Mouse (Mus musculus) CH12.LX (cell line): Measurements from ENCODE around the gene March6. TPM values are rescaled to one million over a fixed set of nuclear protein-coding genes. Genes with fewer than 3 reads are reported as not detected.

Source experiments
- DNase-seq: peaks from one replicate; pipeline ENCODE4 v3.0.0-alpha.2; 2013; ENCODE audit errors: extremely low read depth
- H3K27ac ChIP-seq: 2 replicates; pipeline ENCODE4 v1.5.1; 2012; ENCODE audit warnings: low read depth, mild to moderate bottlenecking, control low read depth, moderate library complexity; ENCODE audit not compliant: insufficient read depth
- H3K27me3 ChIP-seq: replicated peaks from 2 replicates; pipeline ENCODE3; 2012; ENCODE audit warnings: inconsistent platforms
- H3K36me3 ChIP-seq, 2 experiments: replicated peaks in 1 of 2; 2 replicates each; pipeline versions ENCODE3 to v1.6.1; 2012; ENCODE audit warnings: inconsistent platforms in 1 of 2, low read length in 1 of 2, mild to moderate bottlenecking in 1 of 2, mixed read lengths in 1 of 2, moderate library complexity in 1 of 2; ENCODE audit not compliant: control insufficient read depth in 1 of 2, insufficient read depth in 1 of 2
- H3K4me1 ChIP-seq, 2 experiments: 2 replicates each; pipeline ENCODE4 v1.6.1; 2012; ENCODE audit warnings: inconsistent platforms in 1 of 2, moderate library complexity in 1 of 2; ENCODE audit not compliant: insufficient read depth in 2 of 2, control insufficient read depth in 1 of 2
- H3K4me2 ChIP-seq: 2 replicates; pipeline ENCODE4 v1.6.1; 2012; ENCODE audit warnings: low read depth, mild to moderate bottlenecking, control low read depth; ENCODE audit not compliant: poor library complexity, insufficient read depth, severe bottlenecking
- H3K4me3 ChIP-seq, 3 experiments: fragments of 150-350 bp in 1 of 3; sonication (generic) in 1 of 3; replicated peaks in 1 of 3; 2 replicates each; pipeline versions ENCODE3 to v1.5.1; 2011 to 2012; ENCODE audit warnings: low read depth in 2 of 3, low read length in 2 of 3, mild to moderate bottlenecking in 2 of 3, moderate library complexity in 2 of 3, control low read depth in 1 of 3, improper control_type of control experiment in 1 of 3, inconsistent platforms in 1 of 3, mixed read lengths in 1 of 3; ENCODE audit not compliant: poor library complexity in 1 of 3
- H3K79me2 ChIP-seq: replicated peaks from 2 replicates; pipeline ENCODE4 v1.6.1; 2012; ENCODE audit warnings: mild to moderate bottlenecking, moderate library complexity; ENCODE audit not compliant: control insufficient read depth, poor library complexity, insufficient read depth, severe bottlenecking; ENCODE audit errors: extremely low read depth
- H3K9ac ChIP-seq: 2 replicates; pipeline ENCODE4 v1.6.1; 2012; ENCODE audit warnings: low read depth, mild to moderate bottlenecking, control low read depth, moderate library complexity; ENCODE audit not compliant: insufficient read depth
- H3K9me3 ChIP-seq: replicated peaks from 2 replicates; pipeline ENCODE3; 2012; ENCODE audit warnings: low read length, inconsistent platforms, mixed read lengths
- BHLHE40 ChIP-seq: IDR thresholded peaks from 2 replicates; pipeline ENCODE4 v1.6.1; 2011; ENCODE audit warnings: mild to moderate bottlenecking, low read depth, low read length, improper control_type of control experiment
- CHD1 ChIP-seq: IDR thresholded peaks from 2 replicates; pipeline ENCODE4 v1.6.1; 2012; ENCODE audit warnings: low read depth, low read length, improper control_type of control experiment, inconsistent platforms
- CHD2 ChIP-seq: IDR thresholded peaks from 2 replicates; pipeline ENCODE4 v1.6.1; 2011; ENCODE audit warnings: low read length, improper control_type of control experiment
- E2F4 ChIP-seq: IDR thresholded peaks from 2 replicates; pipeline ENCODE4 v1.6.1; 2011; ENCODE audit warnings: low read depth, low read length, improper control_type of control experiment; ENCODE audit not compliant: insufficient replicate concordance
- GABPA ChIP-seq: IDR thresholded peaks from 2 replicates; pipeline ENCODE4 v1.6.1; 2012; ENCODE audit warnings: low read depth, low read length, improper control_type of control experiment, inconsistent platforms; ENCODE audit not compliant: insufficient replicate concordance
- HCFC1 ChIP-seq: IDR thresholded peaks from 2 replicates; pipeline ENCODE4 v1.6.1; 2012; ENCODE audit warnings: low read depth, mild to moderate bottlenecking, inconsistent platforms, low read length, improper control_type of control experiment
- IRF4 ChIP-seq: IDR thresholded peaks from 2 replicates; pipeline ENCODE4 v1.6.1; 2014; ENCODE audit warnings: low read depth, mild to moderate bottlenecking, inconsistent platforms, low read length, improper control_type of control experiment
- MAFK ChIP-seq: IDR thresholded peaks from 2 replicates; pipeline ENCODE4 v1.6.1; 2011; ENCODE audit warnings: low read length, improper control_type of control experiment; ENCODE audit not compliant: insufficient replicate concordance
- MAX ChIP-seq: IDR thresholded peaks from 2 replicates; pipeline ENCODE4 v1.6.1; 2011; ENCODE audit warnings: low read length, improper control_type of control experiment
- MXI1 ChIP-seq: IDR thresholded peaks from 2 replicates; pipeline ENCODE4 v1.6.1; 2011; ENCODE audit warnings: mild to moderate bottlenecking, low read depth, low read length, improper control_type of control experiment
- NRF1 ChIP-seq: IDR thresholded peaks from 2 replicates; pipeline ENCODE4 v1.6.1; 2014; ENCODE audit warnings: low read depth, mild to moderate bottlenecking, inconsistent platforms, low read length, improper control_type of control experiment, moderate library complexity
- SMC3 ChIP-seq: IDR thresholded peaks from 2 replicates; pipeline ENCODE4 v1.6.1; 2011; ENCODE audit warnings: low read depth, low read length, improper control_type of control experiment
- TBP ChIP-seq: conservative IDR thresholded peaks from 2 replicates; pipeline ENCODE4 v1.6.1; 2011; ENCODE audit warnings: low read depth, low read length, improper control_type of control experiment
- TCF12 ChIP-seq: IDR thresholded peaks from 2 replicates; pipeline ENCODE4 v1.6.1; 2014; ENCODE audit warnings: low read depth, mild to moderate bottlenecking, inconsistent platforms, low read length, improper control_type of control experiment
- UBTF ChIP-seq: IDR thresholded peaks from 2 replicates; pipeline ENCODE4 v1.6.1; 2012; ENCODE audit warnings: low read depth, mild to moderate bottlenecking, inconsistent platforms, low read length, improper control_type of control experiment, moderate library complexity
- ZKSCAN1 ChIP-seq: IDR thresholded peaks from 2 replicates; pipeline ENCODE4 v1.6.1; 2012; ENCODE audit warnings: low read depth, inconsistent platforms, low read length, improper control_type of control experiment, borderline replicate concordance
- ZMIZ1 ChIP-seq: IDR thresholded peaks from 2 replicates; pipeline ENCODE4 v1.6.1; 2012; ENCODE audit warnings: low read depth, mild to moderate bottlenecking, inconsistent platforms, low read length, improper control_type of control experiment
- dilution Hi-C: fragments of 300-500 bp; cut with MboI; formaldehyde crosslinking; loops from 2 replicates; pipeline ENCODE4 v1.14.3; 2020; ENCODE audit warnings: low sequenced_read_pairs; ENCODE audit not compliant: extremely low pct_unique_long_range_greater_than_20kb, extremely low pct_ligation_motif_present
- in situ Hi-C: fragments of 300-500 bp; cut with MboI; formaldehyde crosslinking; loops from 3 replicates; pipeline ENCODE4 v1.14.3; 2019; ENCODE audit warnings: low sequenced_read_pairs, low pct_ligation_motif_present, low pct_unique_long_range_greater_than_20kb, mixed read lengths
- polyA plus RNA-seq: library from polyadenylated mRNA; unstranded; fragments of >175 nt; gene quantifications from 2 replicates; pipeline ENCODE4 v1.2.1, GENCODE M21; 2012; ENCODE audit warnings: low read depth; ENCODE audit not compliant: insufficient read length
- total RNA-seq, 2 experiments: library from RNA; depleted of rRNA; stranded (reverse); fragments of 300-350 nt in 1 of 2; fragments of >200 nt in 1 of 2; gene quantifications; 2 replicates each; pipeline ENCODE4 v1.2.3; 2012 to 2014

The March6 gene
- total and polyA plus RNA-seq, 3 experiments: 18.3 to 41.4 (median 29.1) TPM

DNA sequence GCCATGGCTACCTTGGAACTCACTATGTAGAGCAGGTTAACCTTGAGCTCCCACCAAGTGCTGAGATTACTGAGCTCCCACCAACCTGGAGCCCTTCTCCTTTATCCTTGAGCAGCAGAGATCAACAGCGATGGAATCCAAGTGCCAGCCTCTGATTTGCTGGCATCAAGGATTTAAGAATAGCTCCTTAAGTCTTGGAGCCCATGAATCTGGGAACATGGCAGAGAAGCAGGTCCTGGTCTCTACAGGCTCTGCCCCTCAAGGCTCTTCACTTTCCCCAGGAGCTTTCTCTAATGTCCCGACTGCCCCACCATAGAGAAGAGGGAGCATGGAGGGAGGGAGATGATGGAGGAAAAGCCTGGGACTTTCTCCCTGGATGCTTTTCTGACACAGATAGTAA lies 6.9 kb upstream of the March6 start:
- DNase-seq: no peak
- Histone ChIP-seq H3K4me1 (peaks cover 29 to 51% of the 10 kb centered on the region in 2 experiments), H3K4me2 (no peak overlapping the region), H3K9ac (no peak overlapping the region), H3K9me3 (peaks cover 4% of the 10 kb centered on the region), H3K4me3 (no peak overlapping the region), H3K27me3 (no peaks in the 10 kb centered on the region), H3K36me3 (peaks cover 0 to 5% of the 10 kb centered on the region in 2 experiments), H3K27ac (no peak overlapping the region), H3K79me2 (no peaks in the 10 kb centered on the region)
- no peak for TF ChIP-seq MXI1
- TF ChIP-seq NRF1: no peak
- no peak for TF ChIP-seq TCF12
- TF ChIP-seq TBP: no peak
- no peak for TF ChIP-seq HCFC1
- TF ChIP-seq BHLHE40: no peak
- TF ChIP-seq MAFK: no peak
- TF ChIP-seq ZKSCAN1: no peak
- no peak for TF ChIP-seq MAX
- no peak for TF ChIP-seq SMC3
- TF ChIP-seq IRF4: no peak
- no peak for TF ChIP-seq E2F4
- no peak for TF ChIP-seq ZMIZ1
- TF ChIP-seq UBTF: no peak
- no peak for TF ChIP-seq CHD1
- no peak for TF ChIP-seq GABPA
- dilution Hi-C loops: no loop called here
- in situ Hi-C loops: loop anchor here (10.0 kb wide), 1 partner anchor 47 kb away; no protein-coding TSS in a partner anchor

DNA sequence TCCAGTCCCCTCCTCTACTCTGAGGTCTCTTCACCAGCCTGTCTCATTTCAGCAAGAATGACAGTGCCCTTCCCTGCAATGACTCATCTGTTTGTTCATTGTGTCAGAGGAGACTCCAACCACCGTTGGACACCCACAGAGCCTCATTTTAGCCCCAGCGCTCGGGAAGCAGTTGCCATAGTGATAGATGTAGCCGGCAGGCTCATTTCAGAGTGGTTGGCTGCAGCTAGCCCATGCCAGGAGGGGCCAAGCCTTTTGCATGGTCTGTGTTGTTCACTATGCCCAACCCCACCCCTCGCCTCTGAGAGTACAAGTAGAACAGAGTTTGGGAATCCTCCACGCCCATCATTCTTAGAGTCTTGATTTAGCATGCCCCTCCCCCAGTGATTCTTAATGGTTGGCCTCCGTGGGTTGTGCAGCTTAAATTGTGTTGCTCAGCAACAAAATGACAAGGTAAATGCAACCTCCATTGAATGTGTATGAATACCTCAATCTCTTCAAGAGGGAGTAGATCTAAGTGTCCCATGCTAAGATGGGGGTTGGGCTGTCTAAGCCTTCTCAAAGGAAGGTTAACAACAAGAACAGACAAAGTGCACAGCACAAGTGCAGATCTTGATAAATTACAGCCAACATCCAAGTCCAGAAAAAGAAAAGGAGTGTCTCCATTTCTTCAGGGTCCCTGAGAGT lies 5.3 kb upstream of the March6 start:
- Histone ChIP-seq H3K9me3 (peaks cover 4% of the 10 kb centered on the region), H3K9ac (no peak overlapping the region), H3K79me2 (no peaks in the 10 kb centered on the region), H3K27ac (no peak overlapping the region), H3K4me1 (peaks cover 27 to 41% of the 10 kb centered on the region in 2 experiments), H3K27me3 (no peaks in the 10 kb centered on the region), H3K4me2 (no peak overlapping the region), H3K4me3 (no peak overlapping the region), H3K36me3 (peaks cover 0 to 8% of the 10 kb centered on the region in 2 experiments)
- in situ Hi-C loops: loop anchor here (10.0 kb wide), 1 partner anchor 49 kb away; no protein-coding TSS in a partner anchor
- no peak for DNase-seq
- TF ChIP-seq CHD2 (0 out of 2 replicates have a peak, but pooled peaks have one; percentile 22), SMC3 (no peak)
- dilution Hi-C loops: no loop called here
